Mouse (Mus musculus): ENCODE results near the gene Ablim2. TPM values are rescaled to one million over a fixed set of nuclear protein-coding genes. Genes with fewer than 3 reads are reported as not detected.

The Ablim2 gene
- 0.33 and 0.46 TPM in 2 replicates for polyA plus RNA-seq (2015; fragmentation: Nextera tagmentation; extraction: Ambion mirVana)

GRCm38 (mm10) chr5:35757639-35758001 lies at the start of gene Ablim2:
Gene Ablim2, plus strand, starts transcription at chr5:35757880.

GRCm38 (mm10) chr5:35739536-35740278 lies 18.0 kb upstream of the Ablim2 start, which contains the start of gene Sh3tc1:
Gene Sh3tc1, minus strand, starts transcription at chr5:35739987.

DNA sequence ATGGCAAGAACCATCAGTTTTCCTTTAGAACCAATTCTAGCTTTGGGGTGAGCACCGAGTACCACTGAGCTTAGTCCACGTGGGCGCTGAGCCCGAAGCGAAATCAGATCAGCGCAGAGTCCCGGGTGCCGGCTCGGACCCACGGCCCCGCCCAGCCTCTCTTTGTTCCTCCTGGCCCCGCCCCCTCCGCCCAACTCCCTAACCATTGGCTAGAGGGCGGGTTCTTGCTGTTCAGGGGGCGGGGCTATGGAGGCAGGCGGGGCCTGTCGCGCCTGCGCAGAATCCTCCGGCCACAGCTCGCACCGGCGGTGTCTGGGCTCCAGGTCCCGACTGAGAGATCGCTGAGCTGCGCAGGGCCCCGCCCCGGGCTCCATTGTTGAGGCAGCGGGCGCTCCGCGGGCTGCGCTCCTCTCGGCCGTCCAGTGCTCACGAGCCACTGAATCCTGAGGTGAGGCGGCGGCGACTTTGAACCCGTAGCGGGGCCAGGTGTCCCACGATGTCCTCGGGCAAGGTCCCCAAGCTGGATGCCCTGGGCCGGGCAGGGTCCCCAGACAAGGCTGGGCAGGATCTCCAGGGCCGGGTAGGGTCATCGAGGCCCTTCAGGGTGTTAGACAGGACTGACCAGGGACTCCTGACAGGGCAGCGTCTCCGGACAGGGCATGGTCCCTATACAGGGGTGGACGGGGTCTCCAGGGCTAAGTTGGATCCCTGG lies 135.6 kb downstream of the Ablim2 start, which contains the start of gene Afap1:
Gene Afap1, plus strand, starts transcription at position 227 of the 712 bp plus-strand sequence.

Other genes with a start within 250 kb of the Ablim2 start
- 37.1 and 41.0 TPM in 2 replicates for gene Cpz, start 232.2 kb upstream of the Ablim2 start, polyA plus RNA-seq (2015; fragmentation: Nextera tagmentation; extraction: Ambion mirVana)
- gene Trmt44, start 182.8 kb upstream of the Ablim2 start, polyA plus RNA-seq (2015; fragmentation: Nextera tagmentation; extraction: Ambion mirVana), result 3.3 TPM in 2 replicates
- gene Acox3, start 174.8 kb upstream of the Ablim2 start, polyA plus RNA-seq (2015; fragmentation: Nextera tagmentation; extraction: Ambion mirVana), result 10.2 and 11.8 TPM in 2 replicates
- 91.3 and 96.8 TPM in 2 replicates for gene Htra3, start 78.1 kb upstream of the Ablim2 start, polyA plus RNA-seq (2015; fragmentation: Nextera tagmentation; extraction: Ambion mirVana)
- gene Sh3tc1, start 17.9 kb upstream of the Ablim2 start, polyA plus RNA-seq (2015; fragmentation: Nextera tagmentation; extraction: Ambion mirVana), result 3.8 and 6.4 TPM in 2 replicates
- 30.3 and 42.7 TPM in 2 replicates for gene Afap1, start 135.4 kb downstream of the Ablim2 start, polyA plus RNA-seq (2015; fragmentation: Nextera tagmentation; extraction: Ambion mirVana)

All from urinary bladder, postnatal 0 days (tissue).